Mouse (Mus musculus) liver, embryonic 12.5 days (tissue): Measurements from ENCODE around the gene Dsp. TPM values are rescaled to one million over a fixed set of nuclear protein-coding genes. Genes with fewer than 3 reads are reported as not detected.
A peak's percentile ranks its signal among the peaks of the same experiment; 100 is the strongest.

Experiments
- ATAC-seq: fragments of 200-750 bp; cut with Nextera tagmentation; 2 replicates; pipeline ENCODE4 v1.8.0; 2017; ENCODE audit warnings: moderate number of reproducible peaks, mild to moderate bottlenecking, moderate library complexity
- H3K27ac ChIP-seq: fragments of 300-500 bp; sonication (generic); 2 replicates; pipeline ENCODE4 v1.5.1; 2016; ENCODE audit warnings: mild to moderate bottlenecking
- H3K27me3 ChIP-seq: fragments of 300-500 bp; sonication (generic); replicated peaks from 2 replicates; pipeline ENCODE4 v1.6.1; 2016; ENCODE audit warnings: mild to moderate bottlenecking, moderate library complexity
- H3K36me3 ChIP-seq: fragments of 300-500 bp; sonication (generic); 2 replicates; pipeline ENCODE4 v1.6.1; 2016; ENCODE audit warnings: mild to moderate bottlenecking, moderate library complexity
- H3K4me1 ChIP-seq: fragments of 300-500 bp; sonication (generic); 2 replicates; pipeline ENCODE4 v1.6.1; 2016
- H3K4me2 ChIP-seq: fragments of 300-500 bp; sonication (generic); 2 replicates; pipeline ENCODE4 v1.6.1; 2016; ENCODE audit warnings: mild to moderate bottlenecking, moderate library complexity
- H3K4me3 ChIP-seq: fragments of 300-500 bp; sonication (generic); 2 replicates; pipeline ENCODE4 v1.5.1; 2016; ENCODE audit warnings: mild to moderate bottlenecking, moderate library complexity
- H3K9ac ChIP-seq: fragments of 300-500 bp; sonication (generic); 2 replicates; pipeline ENCODE4 v1.6.1; 2016; ENCODE audit warnings: mild to moderate bottlenecking, moderate library complexity
- H3K9me3 ChIP-seq: fragments of 300-500 bp; sonication (generic); replicated peaks from 2 replicates; pipeline ENCODE4 v1.6.1; 2016; ENCODE audit warnings: mild to moderate bottlenecking, moderate library complexity
- WGBS: fragments of 180-500 bp; shearing (Covaris S2); methylation state at CpG from one replicate; pipeline ENCODE4 v1.1.7; 2016; ENCODE audit not compliant: insufficient replicate concordance; 5-methylcytosine and 5-hydroxymethylcytosine counted together
- polyA plus RNA-seq: library from polyadenylated mRNA; unstranded; fragments of >200 nt; fragmentation: Nextera tagmentation; extraction: Ambion mirVana; gene quantifications from 2 replicates; pipeline ENCODE4 v1.2.1, GENCODE M21; 2016

Dsp gene
- polyA plus RNA-seq = 2.1 and 2.3 TPM in 2 replicates

GRCm38 (mm10) chr13:38151069-38151588 is at the start of gene Dsp:
Gene Dsp (plus strand): TSS chr13:38151294.
- peak; percentile 71 for ATAC-seq
- Histone ChIP-seq H3K4me3 (peak within 1 kb of the TSS; percentile 51), H3K4me1 (peaks cover 18% of the 10 kb centered on the region), H3K27ac (peak within 1 kb of the TSS; percentile 50; the same call in 1 of the 2 replicates), H3K9me3 (no peaks in the 10 kb centered on the region), H3K4me2 (peak within 1 kb of the TSS; percentile 70), H3K36me3 (no peaks in the 10 kb centered on the region), H3K9ac (peak within 1 kb of the TSS; percentile 42; the same call in 1 of the 2 replicates), H3K27me3 (peaks cover 64% of the 10 kb centered on the region)
- under 1% methylated on average over 50 of the region's 58 CpGs for WGBS

- Histone ChIP-seq H3K36me3 (no peaks in the 10 kb centered on the region), H3K4me2 (no peak overlapping the region), H3K9me3 (no peaks in the 10 kb centered on the region), H3K4me3 (no peak overlapping the region), H3K27me3 (no peaks in the 10 kb centered on the region), H3K9ac (no peak overlapping the region), H3K27ac (no peak overlapping the region), H3K4me1 (no peaks in the 10 kb centered on the region)
- 61% methylated on average over 4 of the region's 4 CpGs for WGBS
- ATAC-seq = no peak
Observed at GRCm38 (mm10) chr13:38103406-38103805, 47.7 kb upstream of the Dsp start.

GRCm38 (mm10) chr13:38104501-38104900 is 46.6 kb upstream of the Dsp start:
- H3K9ac ChIP-seq = no peak overlapping the region
- H3K4me2 ChIP-seq = no peak overlapping the region
- no peaks in the 10 kb centered on the region for H3K4me1 ChIP-seq
- H3K27me3 ChIP-seq = no peaks in the 10 kb centered on the region
- H3K4me3 ChIP-seq = no peak overlapping the region
- WGBS = 78% methylated on average over 10 of the region's 10 CpGs
- no peaks in the 10 kb centered on the region for H3K9me3 ChIP-seq
- no peak for ATAC-seq
- H3K36me3 ChIP-seq = no peaks in the 10 kb centered on the region
- no peak overlapping the region for H3K27ac ChIP-seq

- no peaks in the 10 kb centered on the region for H3K4me1 ChIP-seq
- no peaks in the 10 kb centered on the region for H3K9me3 ChIP-seq
- H3K27ac ChIP-seq = no peak overlapping the region
- no peak overlapping the region for H3K9ac ChIP-seq
- no peak for ATAC-seq
- H3K27me3 ChIP-seq = no peaks in the 10 kb centered on the region
- H3K4me3 ChIP-seq = no peak overlapping the region
- 82% methylated on average over 9 of the region's 9 CpGs for WGBS
- no peaks in the 10 kb centered on the region for H3K36me3 ChIP-seq
- H3K4me2 ChIP-seq = no peak overlapping the region
Observed at GRCm38 (mm10) chr13:38109081-38109480, 42.0 kb upstream of the Dsp start.

- Histone ChIP-seq H3K36me3 (no peaks in the 10 kb centered on the region), H3K4me1 (peaks cover 7% of the 10 kb centered on the region; the same call in 1 of the 2 replicates), H3K27ac (no peak overlapping the region), H3K4me3 (no peak overlapping the region), H3K9me3 (no peaks in the 10 kb centered on the region), H3K4me2 (no peak overlapping the region), H3K9ac (no peak overlapping the region), H3K27me3 (no peaks in the 10 kb centered on the region)
- WGBS = 68% methylated on average over 9 of the region's 9 CpGs
- no peak for ATAC-seq
Observed at GRCm38 (mm10) chr13:38122321-38122720, 28.8 kb upstream of the Dsp start.

GRCm38 (mm10) chr13:38123666-38124065 is 27.4 kb upstream of the Dsp start:
- no peak for ATAC-seq
- Histone ChIP-seq H3K9ac (no peak overlapping the region), H3K27me3 (no peaks in the 10 kb centered on the region), H3K4me2 (no peak overlapping the region), H3K27ac (no peak overlapping the region), H3K4me3 (no peak overlapping the region), H3K4me1 (peaks cover 7% of the 10 kb centered on the region; the same call in 1 of the 2 replicates), H3K9me3 (no peaks in the 10 kb centered on the region), H3K36me3 (no peaks in the 10 kb centered on the region)
- 58% methylated on average over 4 of the region's 4 CpGs for WGBS

- Histone ChIP-seq H3K4me3 (no peak overlapping the region), H3K4me2 (no peak overlapping the region), H3K4me1 (peaks cover 7% of the 10 kb centered on the region; the same call in 1 of the 2 replicates), H3K9me3 (no peaks in the 10 kb centered on the region), H3K9ac (no peak overlapping the region), H3K36me3 (no peaks in the 10 kb centered on the region), H3K27me3 (no peaks in the 10 kb centered on the region), H3K27ac (no peak overlapping the region)
- 44% methylated on average over 3 of the region's 3 CpGs for WGBS
- no peak for ATAC-seq
Observed at GRCm38 (mm10) chr13:38127683-38128082, 23.4 kb upstream of the Dsp start.

GRCm38 (mm10) chr13:38128246-38128645 is 22.8 kb upstream of the Dsp start:
- H3K9ac ChIP-seq = no peak overlapping the region
- H3K4me3 ChIP-seq = no peak overlapping the region
- WGBS = 58% methylated on average over 3 of the region's 3 CpGs
- no peak overlapping the region for H3K27ac ChIP-seq
- no peaks in the 10 kb centered on the region for H3K9me3 ChIP-seq
- no peak overlapping the region for H3K4me2 ChIP-seq
- H3K36me3 ChIP-seq = no peaks in the 10 kb centered on the region
- no peak for ATAC-seq
- H3K27me3 ChIP-seq = no peaks in the 10 kb centered on the region
- peaks cover 7% of the 10 kb centered on the region; the same call in 1 of the 2 replicates for H3K4me1 ChIP-seq

GRCm38 (mm10) chr13:38129492-38129891 is 21.6 kb upstream of the Dsp start:
- H3K27me3 ChIP-seq = no peaks in the 10 kb centered on the region
- H3K27ac ChIP-seq = no peak overlapping the region
- peaks cover 7% of the 10 kb centered on the region; the same call in 1 of the 2 replicates for H3K4me1 ChIP-seq
- H3K9ac ChIP-seq = no peak overlapping the region
- no peaks in the 10 kb centered on the region for H3K36me3 ChIP-seq
- H3K9me3 ChIP-seq = no peaks in the 10 kb centered on the region
- no peak overlapping the region for H3K4me3 ChIP-seq
- ATAC-seq = no peak
- H3K4me2 ChIP-seq = no peak overlapping the region
- WGBS = 56% methylated on average over 2 of the region's 2 CpGs

- 70% methylated on average over 9 of the region's 9 CpGs for WGBS
Observed at GRCm38 (mm10) chr13:38130116-38130515, 21.0 kb upstream of the Dsp start.

GRCm38 (mm10) chr13:38133016-38133528 is 18.0 kb upstream of the Dsp start:
- H3K36me3 ChIP-seq = no peaks in the 10 kb centered on the region
- no peak for ATAC-seq
- no peak overlapping the region for H3K4me2 ChIP-seq
- H3K4me3 ChIP-seq = no peak overlapping the region
- H3K9ac ChIP-seq = no peak overlapping the region
- H3K27me3 ChIP-seq = no peaks in the 10 kb centered on the region
- 66% methylated on average over 7 of the region's 7 CpGs for WGBS
- H3K9me3 ChIP-seq = no peaks in the 10 kb centered on the region
- H3K27ac ChIP-seq = no peak overlapping the region
- no peaks in the 10 kb centered on the region for H3K4me1 ChIP-seq

More at GRCm38 (mm10) chr13:38130116-38130515, 21.0 kb upstream of the Dsp start:
- no peaks in the 10 kb centered on the region for H3K27me3 ChIP-seq
- H3K4me3 ChIP-seq = no peak overlapping the region
- H3K9ac ChIP-seq = no peak overlapping the region
- no peak overlapping the region for H3K27ac ChIP-seq
- no peak overlapping the region for H3K4me2 ChIP-seq
- ATAC-seq = no peak
- H3K9me3 ChIP-seq = no peaks in the 10 kb centered on the region
- peaks cover 7% of the 10 kb centered on the region; the same call in 1 of the 2 replicates for H3K4me1 ChIP-seq
- no peaks in the 10 kb centered on the region for H3K36me3 ChIP-seq

GRCm38 (mm10) chr13:38140521-38140920 is 10.6 kb upstream of the Dsp start:
- WGBS = 42% methylated on average over 1 of the region's 1 CpGs
- H3K4me1 ChIP-seq = 0 out of 2 replicates have a peak, but pooled peaks cover 3% of the 10 kb centered on the region

More at GRCm38 (mm10) chr13:38140521-38140920, 10.6 kb upstream of the Dsp start:
- no peak for ATAC-seq
- Histone ChIP-seq H3K36me3 (no peaks in the 10 kb centered on the region), H3K27ac (no peak overlapping the region), H3K4me3 (no peak overlapping the region), H3K4me2 (no peak overlapping the region), H3K27me3 (peaks cover 28% of the 10 kb centered on the region), H3K9me3 (no peaks in the 10 kb centered on the region), H3K9ac (no peak overlapping the region)
